Mouse (Mus musculus) stomach, postnatal 0 days (tissue): ENCODE data around the gene Moap1. TPM values are rescaled to one million over a fixed set of nuclear protein-coding genes. Genes with fewer than 3 reads are reported as not detected.
A peak's percentile ranks its signal among the peaks of the same experiment; 100 is the strongest.

Source experiments
- ATAC-seq: fragments of 200-750 bp; cut with Nextera tagmentation; 2 replicates; pipeline ENCODE4 v1.8.0; 2017; ENCODE audit not compliant: low FRiP score, low TSS enrichment
- DNase-seq: peaks from one replicate; pipeline ENCODE4 v3.0.0-alpha.2; 2016; ENCODE audit warnings: low spot score
- H3K27ac ChIP-seq: fragments of 300-500 bp; sonication (generic); replicated peaks from 2 replicates; pipeline ENCODE4 v1.5.1; 2014; ENCODE audit warnings: mild to moderate bottlenecking, control low read depth
- H3K27me3 ChIP-seq: fragments of 300-500 bp; sonication (generic); 2 replicates; pipeline ENCODE4 v1.6.1; 2014; ENCODE audit warnings: low read length; ENCODE audit not compliant: control insufficient read depth, insufficient read depth
- H3K36me3 ChIP-seq: fragments of 300-500 bp; sonication (generic); 2 replicates; pipeline ENCODE4 v1.6.1; 2014; ENCODE audit warnings: low read length, mixed read lengths; ENCODE audit not compliant: control insufficient read depth, insufficient read depth
- H3K4me1 ChIP-seq: fragments of 300-500 bp; sonication (generic); replicated peaks from 2 replicates; pipeline ENCODE4 v1.6.1; 2014; ENCODE audit warnings: antibody characterized with exemption; ENCODE audit not compliant: control insufficient read depth, insufficient read depth
- H3K4me2 ChIP-seq: fragments of 300-500 bp; sonication (generic); replicated peaks from 2 replicates; pipeline ENCODE4 v1.6.1; 2014; ENCODE audit warnings: low read depth, mild to moderate bottlenecking, control low read depth, moderate library complexity
- H3K4me3 ChIP-seq: fragments of 300-500 bp; sonication (generic); 2 replicates; pipeline ENCODE4 v1.5.1; 2014; ENCODE audit warnings: low read depth, low read length, control low read depth
- H3K9ac ChIP-seq: fragments of 300-500 bp; sonication (generic); 2 replicates; pipeline ENCODE4 v1.6.1; 2014; ENCODE audit warnings: mild to moderate bottlenecking, low read length, control low read depth, mixed read lengths
- H3K9me3 ChIP-seq: fragments of 300-500 bp; sonication (generic); 2 replicates; pipeline ENCODE4 v1.6.1; 2016; ENCODE audit warnings: low read length; ENCODE audit not compliant: control insufficient read depth
- CTCF ChIP-seq: IDR thresholded peaks from 2 replicates; pipeline ENCODE4 v1.5.1; 2016; ENCODE audit warnings: antibody characterized with exemption, low read depth, mild to moderate bottlenecking, moderate library complexity
- EP300 ChIP-seq: optimal IDR thresholded peaks from 2 replicates; pipeline ENCODE3; 2016; ENCODE audit warnings: antibody characterized with exemption
- WGBS: fragments of 180-500 bp; shearing (Covaris S2); extraction: QIAGEN DNeasy Blood & Tissue Kit; methylation state at CpG from one replicate; pipeline ENCODE4 v1.1.7; 2014; 5-methylcytosine and 5-hydroxymethylcytosine counted together
- polyA plus RNA-seq: library from polyadenylated mRNA; unstranded; fragments of >200 nt; fragmentation: Nextera tagmentation; extraction: Ambion mirVana; gene quantifications from 2 replicates; pipeline ENCODE4 v1.2.1, GENCODE M21; 2015

The Moap1 gene
- polyA plus RNA-seq, 1 experiment from 2014 or later = 8.1 TPM

- 80% methylated on average over 10 of the region's 10 CpGs for WGBS
- H3K4me1 ChIP-seq = no peaks in the 10 kb centered on the region
- H3K4me2 ChIP-seq = no peak overlapping the region
- H3K27me3 ChIP-seq = no peaks in the 10 kb centered on the region
- no peaks in the 10 kb centered on the region for H3K36me3 ChIP-seq
- H3K4me3 ChIP-seq = no peak overlapping the region
- H3K9ac ChIP-seq = no peak overlapping the region
- DNase-seq (no peak), ATAC-seq (no peak)
- no peaks in the 10 kb centered on the region for H3K9me3 ChIP-seq
- H3K27ac ChIP-seq = no peak overlapping the region
- TF ChIP-seq CTCF (no peak), EP300 (no peak)
Observed at GRCm38 (mm10) chr12:102714654-102715395, 28.6 kb downstream of the Moap1 start.

DNA sequence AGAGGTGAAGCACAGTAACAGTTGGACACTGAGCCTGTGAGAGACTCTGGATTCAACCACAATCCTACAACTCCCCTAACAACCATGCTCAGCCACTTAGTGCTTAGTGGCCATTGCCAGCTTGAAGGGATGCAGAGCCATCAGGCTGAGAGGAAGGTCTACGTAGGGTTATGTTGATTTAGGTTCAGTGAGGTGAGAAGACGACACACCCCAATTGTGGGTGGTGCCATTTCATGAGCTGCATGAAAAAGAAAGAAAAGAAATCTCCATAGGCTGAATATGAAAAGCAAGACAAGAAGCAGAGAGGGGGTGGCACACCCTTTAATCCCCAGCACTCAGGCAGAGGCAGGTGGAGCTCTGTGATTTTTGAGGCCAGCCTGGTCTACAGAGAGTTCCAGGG, 29.3 kb downstream of the Moap1 start:
- no peak for DNase-seq
- no peak overlapping the region for H3K27ac ChIP-seq
- H3K9me3 ChIP-seq = no peaks in the 10 kb centered on the region
- no peak for ATAC-seq
- no peak overlapping the region for H3K4me2 ChIP-seq
- H3K4me3 ChIP-seq = no peak overlapping the region
- no peaks in the 10 kb centered on the region for H3K4me1 ChIP-seq
- no peak overlapping the region for H3K9ac ChIP-seq
- TF ChIP-seq CTCF (no peak), EP300 (no peak)
- H3K27me3 ChIP-seq = no peaks in the 10 kb centered on the region
- no peaks in the 10 kb centered on the region for H3K36me3 ChIP-seq
- WGBS = 58% methylated on average over 2 of the region's 2 CpGs

GRCm38 (mm10) chr12:102713153-102713865, 30.2 kb downstream of the Moap1 start:
- no peak overlapping the region for H3K9ac ChIP-seq
- ATAC-seq (no peak), DNase-seq (no peak)
- no peaks in the 10 kb centered on the region for H3K36me3 ChIP-seq
- no peaks in the 10 kb centered on the region for H3K4me1 ChIP-seq
- H3K27ac ChIP-seq = no peak overlapping the region
- no peak for TF ChIP-seq CTCF
- TF ChIP-seq EP300 = no peak
- no peaks in the 10 kb centered on the region for H3K27me3 ChIP-seq
- no peak overlapping the region for H3K4me2 ChIP-seq
- H3K4me3 ChIP-seq = no peak overlapping the region
- WGBS = 63% methylated on average over 20 of the region's 20 CpGs
- no peaks in the 10 kb centered on the region for H3K9me3 ChIP-seq

GRCm38 (mm10) chr12:102710851-102711375, 32.5 kb downstream of the Moap1 start:
- H3K9me3 ChIP-seq = no peaks in the 10 kb centered on the region
- H3K27ac ChIP-seq = no peak overlapping the region
- no peak overlapping the region for H3K4me3 ChIP-seq
- no peak for DNase-seq
- no peak overlapping the region for H3K4me2 ChIP-seq
- ATAC-seq = no peak
- 66% methylated on average over 4 of the region's 4 CpGs for WGBS
- H3K4me1 ChIP-seq = no peaks in the 10 kb centered on the region
- no peak for TF ChIP-seq EP300
- no peak for TF ChIP-seq CTCF
- H3K27me3 ChIP-seq = no peaks in the 10 kb centered on the region
- no peaks in the 10 kb centered on the region for H3K36me3 ChIP-seq
- no peak overlapping the region for H3K9ac ChIP-seq

DNA sequence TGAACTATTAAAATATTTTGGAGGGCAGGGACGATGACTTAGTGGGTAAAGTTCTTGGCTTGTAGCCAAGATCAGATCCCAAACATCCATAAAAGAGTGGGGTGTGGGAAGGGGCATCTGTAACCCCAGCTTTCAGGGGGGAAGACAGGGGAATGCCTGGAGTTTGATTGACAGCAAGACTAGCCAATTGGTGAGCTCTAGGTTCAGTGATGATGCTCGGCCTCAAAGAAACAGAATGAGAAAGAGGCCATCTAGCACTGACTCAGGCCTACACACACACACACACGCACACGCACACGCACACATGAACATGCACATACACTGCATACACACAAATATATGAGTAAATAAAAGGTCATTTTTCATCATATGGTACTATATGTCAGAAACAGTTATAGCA, 33.6 kb downstream of the Moap1 start:
- DNase-seq = no peak
- WGBS = 80% methylated on average over 5 of the region's 5 CpGs
- H3K27ac ChIP-seq = no peak overlapping the region

DNA sequence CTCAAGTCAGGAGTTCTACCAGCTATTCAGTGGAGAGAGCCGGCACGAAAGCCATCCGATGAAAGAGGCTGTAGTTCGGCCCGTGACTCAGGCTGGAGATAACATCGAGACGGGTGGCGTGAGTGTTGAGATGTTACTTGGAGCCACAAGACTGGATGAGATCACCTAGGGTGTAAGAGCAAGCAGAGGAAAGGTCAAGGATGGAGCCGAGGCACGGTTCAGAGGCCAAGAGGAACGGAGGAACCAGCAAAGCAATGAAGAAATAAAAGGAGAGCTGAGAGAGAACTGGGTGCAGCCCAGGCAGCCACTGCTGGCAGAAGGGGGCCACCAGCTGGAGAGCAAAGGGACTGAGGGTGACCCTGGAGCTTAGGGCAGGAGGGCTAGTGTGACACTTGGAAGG, 35.2 kb downstream of the Moap1 start:
- H3K4me2 ChIP-seq = no peak overlapping the region
- peak; percentile 59 for ATAC-seq
- H3K27ac ChIP-seq = peak overlapping the region; percentile 41; the same call in 1 of the 2 replicates

More for the DNA sequence above, 33.6 kb downstream of the Moap1 start:
- no peak for ATAC-seq
- no peaks in the 10 kb centered on the region for H3K9me3 ChIP-seq
- no peak overlapping the region for H3K9ac ChIP-seq
- H3K4me2 ChIP-seq = no peak overlapping the region
- no peaks in the 10 kb centered on the region for H3K4me1 ChIP-seq
- H3K4me3 ChIP-seq = no peak overlapping the region
- no peak for TF ChIP-seq CTCF
- no peak for TF ChIP-seq EP300
- H3K36me3 ChIP-seq = no peaks in the 10 kb centered on the region
- no peaks in the 10 kb centered on the region for H3K27me3 ChIP-seq

More for the DNA sequence above, 35.2 kb downstream of the Moap1 start:
- Histone ChIP-seq H3K4me1 (peaks cover 2% of the 10 kb centered on the region; the same call in 1 of the 2 replicates), H3K9me3 (no peaks in the 10 kb centered on the region), H3K4me3 (no peak overlapping the region), H3K27me3 (no peaks in the 10 kb centered on the region), H3K36me3 (no peaks in the 10 kb centered on the region), H3K9ac (no peak overlapping the region)
- 64% methylated on average over 11 of the region's 11 CpGs for WGBS
- TF ChIP-seq CTCF (peak; percentile 58), EP300 (no peak)
- DNase-seq = peak; percentile 50
